Mouse (Mus musculus): ENCODE measurements at regions not wholly inside any gene's neighbourhood (a gene's known extent, or its start where the extent isn't known, plus 50 kb on each side); places are given as distances from the start of the nearest gene placed in this dataset.

- Histone ChIP-seq H3K4me2 (ENCODE audit: low read depth) (no peak overlapping the region), H3K9ac (ENCODE audit: low read length) (no peak overlapping the region), H3K4me1 (ENCODE audit: control insufficient read depth, insufficient read depth, low read length) (no peaks in the 10 kb centered on the region), H3K4me3 (ENCODE audit: low read depth, low read length) (no peak overlapping the region), H3K27me3 (ENCODE audit: control insufficient read depth, insufficient read depth, low read length) (no peaks in the 10 kb centered on the region), H3K27ac (ENCODE audit: low read depth, low read length) (no peak overlapping the region), H3K9me3 (ENCODE audit: control insufficient read depth, low read length) (no peaks in the 10 kb centered on the region), H3K36me3 (ENCODE audit: control insufficient read depth, insufficient read depth, low read length) (no peaks in the 10 kb centered on the region)
- ATAC-seq (ENCODE audit: insufficient read depth, low FRiP score, low TSS enrichment) (no peak), DNase-seq (ENCODE audit: low spot score) (no peak)
Measured at GRCm38 (mm10) chr15:67355334-67355733, 854.6 kb upstream of the Lrrc6 start.

GRCm38 (mm10) chr15:67354598-67355159, 854.0 kb upstream of the Lrrc6 start:
- no peak for ATAC-seq (ENCODE audit: insufficient read depth, low FRiP score, low TSS enrichment)
- no peak overlapping the region for H3K9ac ChIP-seq (ENCODE audit: low read length)
- H3K9me3 ChIP-seq (ENCODE audit: control insufficient read depth, low read length) = no peaks in the 10 kb centered on the region
- H3K27ac ChIP-seq (ENCODE audit: low read depth, low read length) = no peak overlapping the region
- no peak overlapping the region for H3K4me2 ChIP-seq (ENCODE audit: low read depth)
- no peak for DNase-seq (ENCODE audit: low spot score)
- no peaks in the 10 kb centered on the region for H3K4me1 ChIP-seq (ENCODE audit: control insufficient read depth, insufficient read depth, low read length)
- H3K4me3 ChIP-seq (ENCODE audit: low read depth, low read length) = no peak overlapping the region
- no peaks in the 10 kb centered on the region for H3K27me3 ChIP-seq (ENCODE audit: control insufficient read depth, insufficient read depth, low read length)
- no peaks in the 10 kb centered on the region for H3K36me3 ChIP-seq (ENCODE audit: control insufficient read depth, insufficient read depth, low read length)

- ATAC-seq (ENCODE audit: insufficient read depth, low FRiP score, low TSS enrichment) (no peak), DNase-seq (ENCODE audit: low spot score) (no peak)
- no peak overlapping the region for H3K4me3 ChIP-seq (ENCODE audit: low read depth, low read length)
- H3K27me3 ChIP-seq (ENCODE audit: control insufficient read depth, insufficient read depth, low read length) = no peaks in the 10 kb centered on the region
- no peak overlapping the region for H3K9ac ChIP-seq (ENCODE audit: low read length)
- 84% methylated on average over 4 of the region's 4 CpGs for WGBS
- no peaks in the 10 kb centered on the region for H3K9me3 ChIP-seq (ENCODE audit: control insufficient read depth, low read length)
- no peaks in the 10 kb centered on the region for H3K4me1 ChIP-seq (ENCODE audit: control insufficient read depth, insufficient read depth, low read length)
- no peaks in the 10 kb centered on the region for H3K36me3 ChIP-seq (ENCODE audit: control insufficient read depth, insufficient read depth, low read length)
- H3K27ac ChIP-seq (ENCODE audit: low read depth, low read length) = no peak overlapping the region
- no peak overlapping the region for H3K4me2 ChIP-seq (ENCODE audit: low read depth)
Measured at GRCm38 (mm10) chr15:67349501-67349900, 848.8 kb upstream of the Lrrc6 start.

DNA sequence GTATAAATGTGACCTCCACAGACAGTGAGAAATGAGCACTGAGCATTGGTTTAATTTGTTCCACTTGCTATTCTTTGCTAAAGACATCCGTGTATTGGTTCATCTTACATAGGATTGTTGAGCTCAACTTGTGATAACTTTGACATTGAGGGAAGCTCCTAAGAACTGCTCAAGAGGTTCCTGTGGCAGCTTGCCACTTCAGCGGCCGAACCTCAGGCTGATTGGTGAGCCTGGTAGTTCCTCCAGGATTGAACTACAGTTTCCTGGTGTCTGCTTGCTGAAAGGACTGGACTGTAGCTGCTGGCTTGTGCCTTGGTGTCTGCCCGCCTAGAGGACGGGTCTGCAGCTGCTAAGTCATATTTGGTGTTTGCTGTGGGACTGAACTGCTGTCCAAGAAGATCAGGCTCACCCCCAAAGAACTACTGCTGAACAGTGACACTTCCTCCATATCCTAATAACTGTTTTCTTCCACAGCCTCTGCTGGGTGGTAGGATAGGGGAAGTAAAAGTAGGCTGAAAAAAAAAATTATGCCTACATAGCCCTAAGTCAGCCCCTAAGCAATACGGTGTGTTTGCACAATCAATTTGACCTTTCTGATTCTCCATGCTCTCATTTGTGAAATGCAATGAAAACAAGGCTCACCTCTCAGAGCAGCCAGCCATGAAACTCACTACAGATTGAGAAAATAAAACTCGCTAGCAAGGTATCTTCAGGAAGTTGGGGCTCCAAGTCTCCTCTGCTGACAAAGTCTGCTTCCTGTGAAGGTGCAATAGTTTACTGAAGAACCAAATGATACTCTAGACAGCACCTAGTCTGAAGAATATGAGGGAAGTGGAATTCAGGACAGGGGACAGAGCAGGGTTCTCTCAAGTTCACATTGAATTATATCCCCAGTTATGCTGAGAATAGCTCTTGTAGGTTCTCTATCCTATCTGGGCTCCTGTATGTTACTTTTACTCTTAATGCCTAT, 844.8 kb upstream of the Lrrc6 start:
- H3K36me3 ChIP-seq (ENCODE audit: control insufficient read depth, insufficient read depth, low read length) = no peaks in the 10 kb centered on the region
- 82% methylated on average over 7 of the region's 7 CpGs for WGBS
- H3K4me2 ChIP-seq (ENCODE audit: low read depth) = no peak overlapping the region
- H3K4me3 ChIP-seq (ENCODE audit: low read depth, low read length) = no peak overlapping the region
- ATAC-seq (ENCODE audit: insufficient read depth, low FRiP score, low TSS enrichment) (no peak), DNase-seq (ENCODE audit: low spot score) (no peak)
- H3K9me3 ChIP-seq (ENCODE audit: control insufficient read depth, low read length) = no peaks in the 10 kb centered on the region
- no peaks in the 10 kb centered on the region for H3K27me3 ChIP-seq (ENCODE audit: control insufficient read depth, insufficient read depth, low read length)
- no peak overlapping the region for H3K27ac ChIP-seq (ENCODE audit: low read depth, low read length)
- no peaks in the 10 kb centered on the region for H3K4me1 ChIP-seq (ENCODE audit: control insufficient read depth, insufficient read depth, low read length)
- no peak overlapping the region for H3K9ac ChIP-seq (ENCODE audit: low read length)

- WGBS = 81% methylated on average over 3 of the region's 3 CpGs
- Histone ChIP-seq H3K4me2 (ENCODE audit: low read depth) (no peak overlapping the region), H3K27ac (ENCODE audit: low read depth, low read length) (no peak overlapping the region), H3K9me3 (ENCODE audit: control insufficient read depth, low read length) (no peaks in the 10 kb centered on the region), H3K4me3 (ENCODE audit: low read depth, low read length) (no peak overlapping the region), H3K4me1 (ENCODE audit: control insufficient read depth, insufficient read depth, low read length) (no peaks in the 10 kb centered on the region), H3K27me3 (ENCODE audit: control insufficient read depth, insufficient read depth, low read length) (no peaks in the 10 kb centered on the region), H3K36me3 (ENCODE audit: control insufficient read depth, insufficient read depth, low read length) (no peaks in the 10 kb centered on the region), H3K9ac (ENCODE audit: low read length) (no peak overlapping the region)
- DNase-seq (ENCODE audit: low spot score) (no peak), ATAC-seq (ENCODE audit: insufficient read depth, low FRiP score, low TSS enrichment) (no peak)
Measured at GRCm38 (mm10) chr15:67342050-67342449, 841.3 kb upstream of the Lrrc6 start.

DNA sequence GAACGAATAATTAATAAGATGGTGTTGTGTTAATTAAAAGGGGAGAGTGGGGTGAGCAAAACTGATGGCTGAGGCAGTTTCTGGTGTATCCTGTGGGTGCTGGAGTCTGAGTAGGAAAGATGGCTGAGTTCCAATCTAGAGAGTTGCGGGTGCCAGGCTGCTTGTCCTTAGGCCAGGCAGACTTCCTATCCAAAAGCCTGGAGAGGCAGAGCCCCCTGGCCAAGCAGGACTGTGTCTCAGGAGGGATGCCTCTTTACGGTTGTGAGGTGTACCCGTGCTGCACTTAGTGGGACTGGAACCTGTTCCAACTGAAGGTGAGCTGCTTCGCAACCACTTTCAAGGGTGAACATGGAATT, 836.3 kb upstream of the Lrrc6 start:
- DNase-seq (ENCODE audit: low spot score) (no peak), ATAC-seq (ENCODE audit: insufficient read depth, low FRiP score, low TSS enrichment) (no peak)
- Histone ChIP-seq H3K4me3 (ENCODE audit: low read depth, low read length) (no peak overlapping the region), H3K4me1 (ENCODE audit: control insufficient read depth, insufficient read depth, low read length) (no peaks in the 10 kb centered on the region), H3K36me3 (ENCODE audit: control insufficient read depth, insufficient read depth, low read length) (no peaks in the 10 kb centered on the region), H3K27me3 (ENCODE audit: control insufficient read depth, insufficient read depth, low read length) (no peaks in the 10 kb centered on the region), H3K4me2 (ENCODE audit: low read depth) (no peak overlapping the region), H3K27ac (ENCODE audit: low read depth, low read length) (no peak overlapping the region), H3K9me3 (ENCODE audit: control insufficient read depth, low read length) (no peaks in the 10 kb centered on the region), H3K9ac (ENCODE audit: low read length) (no peak overlapping the region)
- 95% methylated on average over 5 of the region's 5 CpGs for WGBS

- no peak overlapping the region for H3K27ac ChIP-seq (ENCODE audit: low read depth, low read length)
- H3K4me1 ChIP-seq (ENCODE audit: control insufficient read depth, insufficient read depth, low read length) = no peaks in the 10 kb centered on the region
- no peak overlapping the region for H3K9ac ChIP-seq (ENCODE audit: low read length)
- H3K4me3 ChIP-seq (ENCODE audit: low read depth, low read length) = no peak overlapping the region
- ATAC-seq (ENCODE audit: insufficient read depth, low FRiP score, low TSS enrichment) (no peak), DNase-seq (ENCODE audit: low spot score) (no peak)
- H3K36me3 ChIP-seq (ENCODE audit: control insufficient read depth, insufficient read depth, low read length) = no peaks in the 10 kb centered on the region
- H3K4me2 ChIP-seq (ENCODE audit: low read depth) = no peak overlapping the region
- 63% methylated on average over 5 of the region's 5 CpGs for WGBS
- no peaks in the 10 kb centered on the region for H3K9me3 ChIP-seq (ENCODE audit: control insufficient read depth, low read length)
- no peaks in the 10 kb centered on the region for H3K27me3 ChIP-seq (ENCODE audit: control insufficient read depth, insufficient read depth, low read length)
Measured at GRCm38 (mm10) chr15:67336294-67337039, 835.8 kb upstream of the Lrrc6 start.

GRCm38 (mm10) chr15:67332521-67332920, 831.8 kb upstream of the Lrrc6 start:
- no peak overlapping the region for H3K4me2 ChIP-seq (ENCODE audit: low read depth)
- no peak overlapping the region for H3K9ac ChIP-seq (ENCODE audit: low read length)
- ATAC-seq (ENCODE audit: insufficient read depth, low FRiP score, low TSS enrichment) (no peak), DNase-seq (ENCODE audit: low spot score) (no peak)
- no peaks in the 10 kb centered on the region for H3K9me3 ChIP-seq (ENCODE audit: control insufficient read depth, low read length)
- no peak overlapping the region for H3K27ac ChIP-seq (ENCODE audit: low read depth, low read length)
- no peaks in the 10 kb centered on the region for H3K4me1 ChIP-seq (ENCODE audit: control insufficient read depth, insufficient read depth, low read length)
- H3K36me3 ChIP-seq (ENCODE audit: control insufficient read depth, insufficient read depth, low read length) = no peaks in the 10 kb centered on the region
- 84% methylated on average over 1 of the region's 1 CpGs for WGBS
- no peaks in the 10 kb centered on the region for H3K27me3 ChIP-seq (ENCODE audit: control insufficient read depth, insufficient read depth, low read length)
- no peak overlapping the region for H3K4me3 ChIP-seq (ENCODE audit: low read depth, low read length)
